Mouse (Mus musculus): ENCODE measurements around the gene Ercc2.

DNA sequence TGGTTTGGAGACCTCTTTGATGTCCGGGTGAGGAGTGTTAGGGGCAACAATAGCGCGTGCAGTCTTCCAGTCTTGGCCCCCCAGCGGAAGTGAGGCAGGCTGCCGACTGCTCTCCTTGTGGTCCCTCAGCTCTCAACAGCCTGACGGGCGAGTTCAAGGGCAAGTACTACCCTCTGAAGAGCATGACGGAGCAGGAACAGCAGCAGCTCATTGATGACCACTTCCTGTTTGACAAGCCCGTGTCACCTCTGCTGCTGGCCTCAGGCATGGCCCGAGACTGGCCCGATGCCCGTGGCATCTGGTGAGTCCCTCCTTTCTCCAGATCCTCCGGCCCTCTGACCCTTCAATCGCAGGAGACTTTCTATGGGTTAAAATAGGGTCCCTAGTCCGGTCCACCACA is 34.8 kb downstream of the Ercc2 start:
- TF ChIP-seq POLR2A (IDR thresholded peaks at IDR 0.05; ENCODE audit: insufficient read depth, low read length), result no peak
- TF ChIP-seq EP300 (IDR thresholded peaks at IDR 0.05; ENCODE audit: insufficient read depth, low read depth, low read length), result no peak

Data from ES-Bruce4 (cell line).